Mouse (Mus musculus): ENCODE results near the gene Mid2. TPM values are rescaled to one million over a fixed set of nuclear protein-coding genes. Genes with fewer than 3 reads are reported as not detected.
A peak's percentile ranks its signal among the peaks of the same experiment; 100 is the strongest.
"Not testable (repeated sequence)": the region's sequence is repeated elsewhere in the genome, so short reads cannot be mapped to it uniquely, and the experiment has no call there.

The Mid2 gene
- total and polyA plus RNA-seq, 3 experiments = 6.6 to 19.7 (median 15.3) TPM

DNA sequence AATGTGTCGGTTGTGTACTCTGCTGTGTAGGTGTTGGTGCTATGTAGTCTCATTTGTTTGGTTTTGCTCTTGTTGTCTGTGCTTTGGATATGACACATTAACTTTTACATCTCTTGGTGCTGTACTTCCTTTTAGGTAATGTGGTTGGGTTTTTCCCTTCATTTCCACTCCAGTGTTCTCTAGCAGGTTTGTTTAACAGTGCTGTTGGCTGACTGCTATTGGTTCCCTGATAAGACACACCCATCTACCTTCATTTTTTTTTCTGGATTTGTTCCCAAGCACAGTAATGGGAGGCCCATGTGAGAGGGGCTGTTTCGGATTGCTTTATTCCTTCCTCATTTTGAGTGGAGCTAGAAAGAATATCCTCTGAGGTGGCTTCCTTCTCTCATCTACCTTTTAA, 883 bp upstream of the Mid2 start:
- no peak overlapping the region for H3K4me3 ChIP-seq
- 83% methylated on average over 2 of the region's 2 CpGs for WGBS
- intact Hi-C loops (cut with DNase I) = loop anchor here (5.0 kb wide), 1 partner anchor 56 kb away; no protein-coding TSS in a partner anchor
- DNase-seq = no peak
- peaks cover 1% of the 10 kb centered on the region; the same call in 1 of the 2 replicates for H3K4me1 ChIP-seq (ENCODE audit: control insufficient read depth, insufficient read depth, low read length)
- H3K79me2 ChIP-seq (replicated peaks; ENCODE audit: control insufficient read depth, insufficient read depth, low read length) = no peaks in the 10 kb centered on the region
- no peak for TF ChIP-seq CTCF (IDR thresholded peaks at IDR 0.05)
- TF ChIP-seq POLR2A (IDR thresholded peaks at IDR 0.05; ENCODE audit: insufficient read depth, low read depth, low read length) = no peak
- TF ChIP-seq EP300 (IDR thresholded peaks at IDR 0.05; ENCODE audit: insufficient read depth, low read depth, low read length) = no peak
- no peak overlapping the region for H3K27ac ChIP-seq
- no peaks in the 10 kb centered on the region for H3K27me3 ChIP-seq (ENCODE audit: control insufficient read depth, insufficient read depth, low read length)
- no peak overlapping the region for H3K9ac ChIP-seq (ENCODE audit: low read depth, low read length)
- no peaks in the 10 kb centered on the region; the same call in 1 of the 2 replicates for H3K36me3 ChIP-seq (ENCODE audit: control insufficient read depth, insufficient read depth, low read length)

DNA sequence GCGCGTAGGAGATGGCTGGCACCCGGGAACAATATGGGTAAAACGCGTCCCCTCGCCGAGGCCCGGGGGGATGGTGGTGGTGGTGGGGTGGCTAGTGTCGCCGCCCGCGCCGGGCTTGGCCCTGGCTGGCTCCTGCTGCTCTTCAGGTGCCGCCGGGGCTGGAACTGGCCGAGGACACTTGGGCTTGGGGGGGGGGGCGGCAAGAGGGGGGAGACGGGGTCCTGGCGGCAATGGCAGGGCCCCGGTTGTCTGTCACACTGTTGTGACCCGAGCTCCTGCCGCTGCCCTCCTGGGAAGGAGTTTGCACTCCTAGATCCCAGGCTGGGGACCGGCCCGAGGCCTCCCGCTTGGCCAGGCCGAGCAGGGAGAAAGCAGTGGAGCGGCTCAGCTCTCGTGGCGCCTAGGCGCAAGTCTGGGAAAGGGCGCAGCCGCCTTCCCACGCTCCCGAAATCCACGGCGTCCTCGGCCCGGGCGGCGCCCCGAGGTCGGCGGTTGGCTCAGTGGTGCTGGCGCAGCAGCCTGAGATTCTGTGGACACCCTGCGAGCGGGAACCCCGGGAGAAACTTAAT, 927 bp downstream of the Mid2 start:
- TF ChIP-seq EP300 (IDR thresholded peaks at IDR 0.05; ENCODE audit: insufficient read depth, low read depth, low read length) (no peak), CTCF (IDR thresholded peaks at IDR 0.05) (no peak), POLR2A (IDR thresholded peaks at IDR 0.05; ENCODE audit: insufficient read depth, low read depth, low read length) (no peak)
- Histone ChIP-seq H3K27ac (peak overlapping the region; percentile 79), H3K27me3 (ENCODE audit: control insufficient read depth, insufficient read depth, low read length) (no peaks in the 10 kb centered on the region), H3K9ac (ENCODE audit: low read depth, low read length) (peak overlapping the region; percentile 77), H3K4me3 (peak overlapping the region; percentile 64), H3K79me2 (replicated peaks; ENCODE audit: control insufficient read depth, insufficient read depth, low read length) (no peaks in the 10 kb centered on the region), H3K4me1 (ENCODE audit: control insufficient read depth, insufficient read depth, low read length) (peaks cover 1% of the 10 kb centered on the region; the same call in 1 of the 2 replicates), H3K36me3 (ENCODE audit: control insufficient read depth, insufficient read depth, low read length) (no peaks in the 10 kb centered on the region; the same call in 1 of the 2 replicates)
- peak; percentile 56 to 69 for DNase-seq
- intact Hi-C loops (cut with DNase I) = loop anchor here (5.0 kb wide), 1 partner anchor 37 kb away; no protein-coding TSS in a partner anchor
- 9% methylated on average over 41 of the region's 47 CpGs for WGBS

DNA sequence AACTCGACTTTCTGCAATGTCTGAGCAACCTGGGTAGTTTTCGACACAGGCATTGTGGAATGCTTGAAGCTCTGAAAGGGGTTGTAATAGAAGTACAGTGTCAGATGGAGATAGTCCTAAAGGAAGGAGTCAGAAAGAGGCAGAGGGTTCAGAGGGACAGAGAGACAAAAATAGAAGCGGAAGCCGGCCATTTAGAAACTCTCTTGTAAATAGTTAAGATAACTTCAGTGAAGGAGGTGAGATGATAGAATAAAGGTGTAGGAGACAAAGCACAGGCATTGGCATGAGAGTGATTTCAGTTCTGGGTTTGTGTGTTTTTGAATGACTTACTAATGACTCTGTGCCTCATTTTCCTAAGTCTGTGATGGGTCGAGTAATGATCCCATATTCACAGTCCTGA, 11.0 kb downstream of the Mid2 start:
- WGBS = 59% methylated on average over 5 of the region's 5 CpGs
- Histone ChIP-seq H3K4me3 (no peak overlapping the region), H3K4me1 (ENCODE audit: control insufficient read depth, insufficient read depth, low read length) (peaks cover 1% of the 10 kb centered on the region; the same call in 1 of the 2 replicates), H3K9ac (ENCODE audit: low read depth, low read length) (no peak overlapping the region), H3K27me3 (ENCODE audit: control insufficient read depth, insufficient read depth, low read length) (no peaks in the 10 kb centered on the region), H3K79me2 (replicated peaks; ENCODE audit: control insufficient read depth, insufficient read depth, low read length) (no peaks in the 10 kb centered on the region; the same call in 1 of the 2 replicates), H3K36me3 (ENCODE audit: control insufficient read depth, insufficient read depth, low read length) (no peaks in the 10 kb centered on the region; the same call in 1 of the 2 replicates), H3K27ac (no peak overlapping the region)
- no peak for DNase-seq
- intact Hi-C loops (cut with DNase I) = no loop called here
- TF ChIP-seq POLR2A (IDR thresholded peaks at IDR 0.05; ENCODE audit: insufficient read depth, low read depth, low read length) = no peak
- no peak for TF ChIP-seq EP300 (IDR thresholded peaks at IDR 0.05; ENCODE audit: insufficient read depth, low read depth, low read length)

DNA sequence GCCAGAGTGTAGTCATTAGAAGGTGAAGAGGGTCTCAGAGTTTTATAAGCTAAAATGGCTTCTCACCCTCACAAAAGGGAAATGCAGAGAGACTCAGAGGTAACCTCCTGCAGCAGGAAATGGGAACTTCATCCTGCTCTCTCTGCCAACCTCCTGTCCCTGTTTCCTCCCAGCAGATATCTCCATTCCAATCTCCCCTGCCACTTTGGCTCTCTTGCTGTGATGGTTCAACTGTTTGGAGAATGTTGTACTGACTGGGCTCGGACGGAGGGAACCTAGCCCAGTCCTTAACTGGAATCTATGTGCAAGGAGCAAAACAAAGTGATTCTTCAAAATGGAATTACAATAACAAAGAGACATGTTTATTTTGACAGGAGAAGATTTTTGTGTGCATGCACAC, 23.9 kb downstream of the Mid2 start:
- no peaks in the 10 kb centered on the region; the same call in 1 of the 2 replicates for H3K79me2 ChIP-seq (replicated peaks; ENCODE audit: control insufficient read depth, insufficient read depth, low read length)

DNA sequence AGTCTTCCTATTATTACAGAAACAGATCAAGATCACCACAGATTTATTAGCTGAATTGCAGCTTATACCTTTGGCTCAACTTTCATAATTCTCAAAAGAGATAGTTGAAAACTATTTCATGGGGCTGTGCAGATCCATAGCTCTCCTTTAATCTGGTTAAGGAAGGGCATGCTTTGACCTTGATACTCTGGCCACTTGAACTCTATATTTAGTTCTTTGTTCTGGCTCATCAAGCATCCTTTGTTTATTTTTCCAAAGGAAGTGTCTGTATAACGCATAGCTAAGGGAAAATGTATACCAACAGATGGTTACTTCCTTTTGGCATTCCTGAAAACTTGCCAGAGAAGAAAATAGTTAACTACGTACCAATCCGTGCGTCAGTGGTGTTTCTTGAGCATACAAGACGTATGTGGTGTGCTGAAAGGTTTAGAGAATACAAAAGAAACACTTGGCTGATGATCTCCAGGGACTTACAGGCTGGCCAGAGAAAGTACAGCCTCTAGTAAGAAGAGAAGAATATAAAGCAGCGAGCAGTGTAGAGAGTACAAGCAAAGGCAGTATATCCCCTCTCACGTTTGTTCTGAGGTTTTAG, 33.6 kb downstream of the Mid2 start:
- H3K27ac ChIP-seq = peak overlapping the region; percentile 51; the same call in 1 of the 2 replicates
- intact Hi-C loops (cut with DNase I); H3K9ac ChIP-seq (ENCODE audit: low read depth, low read length); H3K4me3 ChIP-seq; H3K36me3 ChIP-seq (ENCODE audit: control insufficient read depth, insufficient read depth, low read length); H3K27me3 ChIP-seq (ENCODE audit: control insufficient read depth, insufficient read depth, low read length); H3K79me2 ChIP-seq (replicated peaks; ENCODE audit: control insufficient read depth, insufficient read depth, low read length); H3K4me1 ChIP-seq (ENCODE audit: control insufficient read depth, insufficient read depth, low read length); DNase-seq: not testable (repeated sequence)
- WGBS = 36% methylated on average over 6 of the region's 7 CpGs

More for the DNA sequence above, 23.9 kb downstream of the Mid2 start:
- H3K27ac ChIP-seq = no peak overlapping the region
- TF ChIP-seq POLR2A (IDR thresholded peaks at IDR 0.05; ENCODE audit: insufficient read depth, low read depth, low read length) (no peak), EP300 (IDR thresholded peaks at IDR 0.05; ENCODE audit: insufficient read depth, low read depth, low read length) (no peak), CTCF (IDR thresholded peaks at IDR 0.05) (no peak)
- intact Hi-C loops (cut with DNase I) = no loop called here
- no peaks in the 10 kb centered on the region for H3K36me3 ChIP-seq (ENCODE audit: control insufficient read depth, insufficient read depth, low read length)
- H3K27me3 ChIP-seq (ENCODE audit: control insufficient read depth, insufficient read depth, low read length) = no peaks in the 10 kb centered on the region
- WGBS = 54% methylated on average over 2 of the region's 2 CpGs
- no peak overlapping the region for H3K9ac ChIP-seq (ENCODE audit: low read depth, low read length)
- DNase-seq = no peak
- no peaks in the 10 kb centered on the region; the same call in 1 of the 2 replicates for H3K4me1 ChIP-seq (ENCODE audit: control insufficient read depth, insufficient read depth, low read length)
- no peak overlapping the region for H3K4me3 ChIP-seq

DNA sequence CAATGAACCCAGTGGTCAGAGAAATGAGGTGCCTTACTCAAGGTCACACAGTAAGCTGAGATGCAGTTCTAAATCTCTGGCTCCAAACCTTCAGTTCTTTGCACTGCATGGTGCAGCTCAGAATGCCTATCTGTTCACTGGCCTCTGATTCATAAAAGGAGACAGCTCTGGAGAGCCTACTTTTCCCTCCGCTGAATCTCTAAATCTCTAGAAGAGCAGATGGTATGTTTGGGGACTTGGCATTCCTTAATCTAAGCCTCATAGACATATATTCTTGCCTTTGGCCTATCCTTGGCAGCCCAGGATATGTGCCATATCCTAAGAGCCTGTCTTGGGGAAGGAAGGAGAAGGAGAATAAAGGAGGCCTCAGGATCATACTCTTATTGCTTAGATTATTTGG, 38.8 kb downstream of the Mid2 start:
- DNase-seq = no peak
- no peaks in the 10 kb centered on the region for H3K27me3 ChIP-seq (ENCODE audit: control insufficient read depth, insufficient read depth, low read length)
- peaks cover 4% of the 10 kb centered on the region for H3K36me3 ChIP-seq (ENCODE audit: control insufficient read depth, insufficient read depth, low read length)
- H3K9ac ChIP-seq (ENCODE audit: low read depth, low read length) = no peak overlapping the region
- H3K27ac ChIP-seq = no peak overlapping the region
- no peak for TF ChIP-seq EP300 (IDR thresholded peaks at IDR 0.05; ENCODE audit: insufficient read depth, low read depth, low read length)
- no peak for TF ChIP-seq POLR2A (IDR thresholded peaks at IDR 0.05; ENCODE audit: insufficient read depth, low read depth, low read length)
- no peak for TF ChIP-seq CTCF (IDR thresholded peaks at IDR 0.05)
- 90% methylated on average over 1 of the region's 1 CpGs for whole genome bisulfite sequencing
- intact Hi-C loops (cut with DNase I) = loop anchor here (5.0 kb wide), 1 partner anchor 36 kb away; no protein-coding TSS in a partner anchor
- H3K4me3 ChIP-seq = no peak overlapping the region
- peaks cover 2% of the 10 kb centered on the region for H3K4me1 ChIP-seq (ENCODE audit: control insufficient read depth, insufficient read depth, low read length)
- no peaks in the 10 kb centered on the region for H3K79me2 ChIP-seq (replicated peaks; ENCODE audit: control insufficient read depth, insufficient read depth, low read length)
